Mouse (Mus musculus) lung, postnatal 0 days (tissue): ENCODE data around the gene Mfsd4b4.

Experiments
- CTCF ChIP-seq: IDR thresholded peaks from 2 replicates; pipeline ENCODE4 v1.5.1; 2016; ENCODE audit warnings: antibody characterized with exemption, mild to moderate bottlenecking
- EP300 ChIP-seq: IDR thresholded peaks from 2 replicates; pipeline ENCODE4 v1.6.1; 2016; ENCODE audit warnings: antibody characterized with exemption, mild to moderate bottlenecking, control low read depth

DNA sequence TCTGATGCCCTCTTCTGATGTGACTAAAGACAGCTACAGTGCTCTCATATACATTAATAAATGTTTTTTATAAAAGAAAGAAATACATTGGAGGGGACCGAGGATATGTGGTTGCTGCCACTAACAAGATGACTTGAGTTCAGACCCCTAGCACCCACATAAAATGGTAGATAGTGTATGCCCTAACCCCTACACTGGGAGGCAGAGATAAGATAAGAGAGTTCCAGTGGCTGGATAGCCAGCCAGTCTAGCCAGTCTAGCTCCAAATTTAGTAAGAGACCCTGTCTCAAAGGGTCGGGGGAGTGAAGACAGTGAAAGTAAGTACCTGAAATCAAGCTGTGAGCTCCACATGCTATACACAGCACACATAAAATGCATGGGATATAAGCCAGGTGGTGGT is 33.5 kb downstream of the Mfsd4b4 start:
- no peak for TF ChIP-seq CTCF
- TF ChIP-seq EP300 = no peak
